Mouse (Mus musculus) left cerebral cortex, postnatal 25 days (tissue): ENCODE data around the gene Tnfrsf11a. TPM values are rescaled to one million over a fixed set of nuclear protein-coding genes. Genes with fewer than 3 reads are reported as not detected.
A peak's percentile ranks its signal among the peaks of the same experiment; 100 is the strongest.

Experiments
- DNase-seq, 2 experiments: peaks; one replicate each; pipeline ENCODE4 v3.0.0; 2022; ENCODE audit warnings: low spot score in 2 of 2, mixed read lengths in 1 of 2
- intact Hi-C: fragments of 180-260 bp; cut with DNase I; formaldehyde crosslinking; loops from one replicate; pipeline ENCODE4 v1.15.1; 2025
- total RNA-seq, 2 experiments: library from RNA; stranded (reverse); gene quantifications; 2 replicates each; pipeline ENCODE4 v1.2.3; 2021

Tnfrsf11a gene
- total RNA-seq, 2 experiments from 2014 or later: 6.9 to 7.9 TPM

DNA sequence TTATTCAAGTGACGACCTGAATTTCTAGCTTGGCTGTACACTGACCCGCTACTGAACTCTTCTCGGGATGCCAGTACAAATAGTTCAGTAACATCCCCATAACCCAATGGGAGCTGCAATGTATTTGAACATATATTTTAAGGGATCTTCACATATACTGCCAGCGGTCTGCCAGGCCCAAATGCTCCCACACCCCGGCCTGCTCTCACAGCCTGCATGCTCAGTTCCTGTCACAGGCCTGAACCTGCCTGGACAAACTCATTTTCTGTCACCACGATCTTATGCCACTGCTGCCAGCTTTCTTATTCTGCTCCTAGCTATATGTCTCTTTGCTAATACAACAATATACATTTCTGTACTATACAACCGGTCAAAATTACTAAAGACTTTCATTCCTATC, 100.9 kb downstream of the Tnfrsf11a start:
- DNase-seq: no peak
- intact Hi-C loops: no loop called here

GRCm38 (mm10) chr1:105883498-105883897, 103.0 kb downstream of the Tnfrsf11a start:
- no peak for DNase-seq
- intact Hi-C loops: no loop called here

GRCm38 (mm10) chr1:105885101-105885500, 104.6 kb downstream of the Tnfrsf11a start:
- intact Hi-C loops: no loop called here
- DNase-seq: no peak

- intact Hi-C loops: no loop called here
- no peak for DNase-seq
Measured at GRCm38 (mm10) chr1:105885575-105885974, 105.1 kb downstream of the Tnfrsf11a start.

DNA sequence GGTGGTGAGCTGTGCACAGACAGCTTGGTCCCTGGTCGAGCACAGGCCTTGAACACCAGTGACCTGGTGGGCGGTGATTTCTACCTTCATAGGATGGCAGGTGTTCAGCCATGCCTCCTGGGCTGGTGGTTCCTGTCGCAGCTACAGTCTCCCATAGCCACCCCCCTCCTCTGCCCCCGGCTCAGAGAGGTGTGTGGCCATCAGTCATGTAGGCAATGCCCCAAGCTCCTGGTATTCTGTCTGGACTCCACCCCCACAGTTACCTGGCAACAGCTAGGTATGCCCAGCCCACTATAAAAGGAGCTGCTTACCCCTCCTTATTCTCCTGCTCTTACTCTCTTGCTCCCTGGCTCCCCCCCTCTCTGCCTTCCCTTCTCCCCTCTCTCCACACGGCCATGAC, 105.8 kb downstream of the Tnfrsf11a start:
- DNase-seq: no peak
- intact Hi-C loops: no loop called here

GRCm38 (mm10) chr1:105891032-105891725, 110.7 kb downstream of the Tnfrsf11a start:
- peak; percentile 73 to 76 for DNase-seq
- intact Hi-C loops: loop anchor here (1.0 to 5.0 kb wide), 3 partner anchors 56 to 146 kb away; partner anchors contain the start of gene Zcchc2

GRCm38 (mm10) chr1:105895019-105895418, 114.5 kb downstream of the Tnfrsf11a start:
- DNase-seq: no peak
- intact Hi-C loops: no loop called here

Other genes with a start within 250 kb of the Tnfrsf11a start
- 10 to 100 TPM; 12.9 to 17.8 TPM for gene Pign, start 117.0 kb upstream of the Tnfrsf11a start, total RNA-seq
- 10 to 100 TPM; 90.5 to 96.5 TPM for gene Relch, start 116.9 kb upstream of the Tnfrsf11a start, total RNA-seq
- 10 to 100 TPM; 22.1 to 27.1 TPM for gene Zcchc2, start 209.7 kb downstream of the Tnfrsf11a start, total RNA-seq